Mouse (Mus musculus) E14TG2a.4 (cell line): ENCODE results near the gene Ythdc1.

Source experiments
- CTCF ChIP-seq: conservative IDR thresholded peaks from 2 replicates; pipeline ENCODE4 v1.5.1; 2014; ENCODE audit warnings: low read length
- NANOG ChIP-seq: IDR thresholded peaks from 2 replicates; pipeline ENCODE4 v1.6.1; 2014; ENCODE audit warnings: borderline replicate concordance, low read length, mixed read lengths
- POU5F1 ChIP-seq: IDR thresholded peaks from 2 replicates; pipeline ENCODE4 v1.6.1; 2014; ENCODE audit warnings: low read length, borderline replicate concordance

- TF ChIP-seq CTCF (no peak), POU5F1 (no peak), NANOG (no peak)
Observed at GRCm38 (mm10) chr5:86784205-86784604, 19.8 kb upstream of the Ythdc1 start.
